Mouse (Mus musculus): ENCODE measurements at regions not wholly inside any gene's neighbourhood (a gene's known extent, or its start where the extent isn't known, plus 50 kb on each side); places are given as distances from the start of the nearest gene placed in this dataset.

- TF ChIP-seq CTCF (IDR thresholded peaks at IDR 0.05; ENCODE audit: control insufficient read depth, insufficient read depth, insufficient read length): no peak
- no peak for TF ChIP-seq MYOD1 (IDR thresholded peaks at IDR 0.05; ENCODE audit: control insufficient read depth, insufficient read length, low read depth)
These were observed 78.4 kb upstream of the 1700016C15Rik start for GRCm38 (mm10) chr1:177651219-177651618.
